In genomic region chrX:10117065-10117719, GRCm38 (mm10) we compare ENCODE assay signal across 9 mouse cellular contexts. TPM values are rescaled to one million over a fixed set of nuclear protein-coding genes. Genes with fewer than 3 reads are reported as not detected.
DNase-seq lines count a peak whose midpoint lies in the region; ATAC-seq lines count a peak whose summit lies in the region.
"Had no signal": no experiment of that assay in that cellular context is flagged by ENCODE, and none has a peak within 500 bp of the region (broad histone marks: within the 10 kb centered on the region; RNA-seq: fewer than 3 reads in every experiment).

TSS of gene Srpx (minus strand) at chrX:10117709.

- DNase-seq in cerebellum, postnatal 10 days, result peak; percentile 16 to 48
- DNase-seq in ES-CJ7 (ENCODE audit: low read depth, low spot score) (peak; percentile 11), liver (peak; percentile 7)
- no peak for DNase-seq in gonadal fat pad, adult 2 months (ENCODE audit: low read depth)
- peak; percentile 43 for DNase-seq in retina, postnatal 1 day
- DNase-seq in layer of hippocampus, postnatal 14 days (ENCODE audit: low spot score in 2 of 2), result no peak
- no peak for DNase-seq in left cerebral cortex, adult 8-10 months (ENCODE audit: low spot score in 2 of 2)

- no peak for ATAC-seq in cerebellum, adult (ENCODE audit: insufficient number of reproducible peaks, low FRiP score, low TSS enrichment)

RNA-seq across cellular contexts. Expression of gene Srpx, which starts in this region (rescaled TPM):
- 12.9 and 23.2 TPM in 2 replicates for polyA plus RNA-seq in gonadal fat pad, adult 2 months (2012; rRNA removed)
- under 1 TPM; 0.52 to 0.53 TPM for total RNA-seq in layer of hippocampus, postnatal 14 days (2021)
- under 1 TPM; 0.27 to 0.76 (median 0.43) TPM for total RNA-seq in left cerebral cortex, adult 8-10 months (2022)
- total RNA-seq: common myeloid progenitor, adult 5-6 weeks had no signal

Comparison
In these comparisons a context has a peak if more than half of its experiments do, and no peak if none do; other contexts are left out.
1. DNase-seq: peak in cerebellum, postnatal 10 days (2 of 2), ES-CJ7 (single experiment), liver (single experiment) and retina, postnatal 1 day (single experiment); none in gonadal fat pad, adult 2 months (single experiment), layer of hippocampus, postnatal 14 days (0 of 2) and left cerebral cortex, adult 8-10 months (0 of 2).